Mouse (Mus musculus) C3H10T1/2 (cell line): ENCODE results near the gene Ubl7. TPM values are rescaled to one million over a fixed set of nuclear protein-coding genes. Genes with fewer than 3 reads are reported as not detected.

ENCODE experiments used
- polyA plus RNA-seq, 2 experiments: library from polyadenylated mRNA; unstranded; fragments of >200 nt; fragmentation: generic; extraction: Trizol; gene quantifications; one replicate each; pipeline ENCODE4 v1.2.1; 2012; ENCODE audit warnings: missing spikeins in 2 of 2

Gene Ubl7
- 10 to 100 TPM; 82.1 to 87.2 TPM for polyA plus RNA-seq

DNA sequence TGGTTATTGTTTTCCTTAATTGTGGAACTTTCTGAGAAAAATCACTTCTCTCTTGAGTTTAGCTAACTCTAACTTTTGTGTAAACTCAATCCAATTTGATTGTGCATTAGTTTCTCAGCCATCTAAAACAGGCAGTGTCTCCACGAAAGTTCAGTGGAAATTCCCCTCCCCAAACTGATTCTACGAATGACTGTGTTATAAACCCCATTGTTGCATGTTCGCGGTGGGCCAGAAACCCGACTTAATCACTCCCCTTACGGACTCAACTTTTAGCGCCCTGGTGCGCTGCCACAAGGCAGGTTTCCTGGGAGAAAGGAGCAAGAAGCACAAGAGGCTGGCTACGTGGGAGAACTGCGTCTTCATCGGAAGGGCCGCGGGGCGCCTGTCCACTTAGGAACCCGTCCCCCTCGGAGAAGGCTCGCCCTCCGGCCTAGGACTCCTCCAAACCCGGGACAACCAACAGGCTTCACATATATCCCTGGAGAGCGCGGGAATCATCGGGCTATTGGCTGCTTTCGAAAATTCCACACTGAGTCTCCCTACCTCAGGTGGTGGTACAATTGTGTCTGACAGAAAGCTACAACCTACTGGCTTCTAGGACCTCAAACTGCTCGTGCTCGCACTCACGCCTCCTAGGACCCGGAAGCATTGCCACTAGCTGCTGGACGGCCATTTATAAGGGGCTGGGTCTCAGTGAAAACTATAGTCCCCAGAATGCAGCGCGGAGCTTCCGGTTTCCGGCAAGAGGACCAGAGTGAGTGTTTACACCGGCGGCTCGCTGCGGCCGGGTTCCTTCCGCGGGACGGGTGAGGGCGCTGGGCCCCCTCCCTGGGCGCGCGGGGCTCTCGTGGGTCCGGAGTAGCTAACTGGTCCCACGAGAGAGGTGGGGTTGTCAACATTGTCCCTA is at the start of gene Ubl7:
TSS of gene Ubl7 (plus strand) at position 726 of the 907 bp plus-strand sequence.

DNA sequence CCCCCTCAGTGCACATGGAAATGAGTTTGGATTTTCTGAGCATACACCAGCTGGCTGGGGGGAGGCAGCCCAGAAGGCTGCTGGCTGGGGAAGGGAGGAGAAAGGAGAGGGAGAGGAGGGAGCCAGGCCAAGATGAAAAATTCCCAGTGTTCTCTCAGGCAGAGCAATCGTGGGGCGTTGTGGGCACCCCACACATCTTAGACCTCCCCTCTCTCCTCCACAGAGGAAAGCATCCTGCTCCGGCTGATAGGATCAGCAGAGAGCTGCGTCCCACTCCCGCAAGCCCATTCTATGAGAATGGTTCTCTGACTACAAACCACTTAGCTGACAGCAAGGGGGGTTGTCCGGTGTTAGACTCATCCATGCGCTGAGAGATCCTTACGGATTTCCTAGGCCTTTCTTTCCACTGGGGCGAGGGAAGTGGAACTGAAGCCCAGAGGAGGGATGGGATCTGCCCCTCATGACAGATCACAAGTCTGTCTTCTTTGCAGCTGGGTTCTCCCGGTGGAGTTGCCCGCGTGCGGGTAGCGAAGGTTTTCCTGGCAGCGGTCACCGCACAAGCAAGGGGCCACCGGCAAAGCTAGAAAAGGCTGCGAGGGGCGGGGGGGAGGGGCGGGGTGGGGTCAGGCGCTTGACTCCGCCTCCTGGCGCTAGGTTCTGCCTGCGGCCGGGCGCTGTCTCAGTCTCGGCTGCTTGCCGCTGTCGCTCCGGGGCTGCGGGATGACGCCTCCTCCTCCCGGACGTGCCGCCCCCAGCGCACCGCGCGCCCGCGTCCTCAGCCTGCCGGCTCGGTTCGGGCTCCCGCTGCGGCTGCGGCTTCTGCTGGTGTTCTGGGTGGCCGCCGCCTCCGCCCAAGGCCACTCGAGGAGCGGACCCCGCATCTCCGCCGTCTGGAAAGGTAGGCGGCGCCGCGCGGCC is 28.9 kb downstream of the Ubl7 start, which contains the start of gene Sema7a:
TSS of gene Sema7a (plus strand) at position 682 of the 918 bp plus-strand sequence.

Other genes starting within 250 kb of the Ubl7 start
- not detected for gene Cyp1a2, start 227.3 kb upstream of the Ubl7 start, polyA plus RNA-seq
- gene Cyp1a1, start 223.1 kb upstream of the Ubl7 start, polyA plus RNA-seq = under 1 TPM in 1 of 2 experiments, not detected in 1; 0.11 TPM
- gene Edc3, start 202.4 kb upstream of the Ubl7 start, polyA plus RNA-seq = 10 to 100 TPM in 1 of 2 experiments, 1 to 10 TPM in 1; 7.7 to 13.8 TPM
- 10 to 100 TPM; 15.2 to 38.2 TPM for gene Clk3, start 145.1 kb upstream of the Ubl7 start, polyA plus RNA-seq
- 1 to 10 TPM in 1 of 2 experiments, under 1 TPM in 1; 0.41 to 1.1 TPM for gene Arid3b, start 74.2 kb upstream of the Ubl7 start, polyA plus RNA-seq
- 1 to 10 TPM; 2.6 to 4.8 TPM for gene Sema7a, start 29.1 kb downstream of the Ubl7 start, polyA plus RNA-seq
- gene Cyp11a1, start 95.4 kb downstream of the Ubl7 start, polyA plus RNA-seq = not detected
- gene Stra6, start 152.8 kb downstream of the Ubl7 start, polyA plus RNA-seq = 1 to 10 TPM in 1 of 2 experiments, under 1 TPM in 1; 0.15 to 4.2 TPM
- under 1 TPM in 1 of 2 experiments, not detected in 1; 0.14 TPM for gene Ccdc33, start 207.8 kb downstream of the Ubl7 start, polyA plus RNA-seq